Mouse (Mus musculus) kidney, embryonic 14.5 days (tissue): Measurements from ENCODE around the gene Armc7. TPM values are rescaled to one million over a fixed set of nuclear protein-coding genes. Genes with fewer than 3 reads are reported as not detected.
A peak's percentile ranks its signal among the peaks of the same experiment; 100 is the strongest.

Source experiments
- ATAC-seq: fragments of 200-750 bp; cut with Nextera tagmentation; 2 replicates; pipeline ENCODE4 v1.8.0; 2017; ENCODE audit warnings: moderate number of reproducible peaks, mild to moderate bottlenecking, moderate TSS enrichment, moderate library complexity; ENCODE audit not compliant: low FRiP score, low TSS enrichment
- H3K27ac ChIP-seq: fragments of 300-500 bp; sonication (generic); 2 replicates; pipeline ENCODE4 v1.5.1; 2014; ENCODE audit warnings: low read depth, mild to moderate bottlenecking, low read length, moderate library complexity, mixed read lengths
- H3K27me3 ChIP-seq: fragments of 300-500 bp; sonication (generic); 2 replicates; pipeline ENCODE4 v1.6.1; 2014; ENCODE audit warnings: mild to moderate bottlenecking, low read length; ENCODE audit not compliant: control insufficient read depth, insufficient read depth
- H3K36me3 ChIP-seq: fragments of 300-500 bp; sonication (generic); 2 replicates; pipeline ENCODE4 v1.6.1; 2014; ENCODE audit warnings: low read length, mixed read lengths; ENCODE audit not compliant: control insufficient read depth, insufficient read depth
- H3K4me1 ChIP-seq: fragments of 300-500 bp; sonication (generic); 2 replicates; pipeline ENCODE4 v1.6.1; 2014; ENCODE audit warnings: low read length, mixed read lengths; ENCODE audit not compliant: control insufficient read depth, insufficient read depth
- H3K4me2 ChIP-seq: fragments of 300-500 bp; sonication (generic); replicated peaks from 2 replicates; pipeline ENCODE4 v1.6.1; 2014; ENCODE audit warnings: low read depth, mild to moderate bottlenecking, low read length
- H3K4me3 ChIP-seq: fragments of 300-500 bp; sonication (generic); 2 replicates; pipeline ENCODE4 v1.5.1; 2014; ENCODE audit warnings: mild to moderate bottlenecking, low read length
- H3K9ac ChIP-seq: fragments of 300-500 bp; sonication (generic); 2 replicates; pipeline ENCODE4 v1.6.1; 2014; ENCODE audit warnings: low read depth, mild to moderate bottlenecking, low read length, moderate library complexity
- H3K9me3 ChIP-seq: fragments of 300-500 bp; sonication (generic); 2 replicates; pipeline ENCODE4 v1.6.1; 2016; ENCODE audit warnings: low read length; ENCODE audit not compliant: control insufficient read depth
- WGBS: fragments of 180-500 bp; shearing (Covaris S2); extraction: QIAGEN DNeasy Blood & Tissue Kit; methylation state at CpG from one replicate; pipeline ENCODE4 v1.1.7; 2014; 5-methylcytosine and 5-hydroxymethylcytosine counted together
- polyA plus RNA-seq: library from polyadenylated mRNA; unstranded; fragments of >200 nt; fragmentation: Nextera tagmentation; extraction: Ambion mirVana; gene quantifications from 2 replicates; pipeline ENCODE4 v1.2.1, GENCODE M21; 2014

The Armc7 gene
- polyA plus RNA-seq = 5.7 and 7.9 TPM in 2 replicates

DNA sequence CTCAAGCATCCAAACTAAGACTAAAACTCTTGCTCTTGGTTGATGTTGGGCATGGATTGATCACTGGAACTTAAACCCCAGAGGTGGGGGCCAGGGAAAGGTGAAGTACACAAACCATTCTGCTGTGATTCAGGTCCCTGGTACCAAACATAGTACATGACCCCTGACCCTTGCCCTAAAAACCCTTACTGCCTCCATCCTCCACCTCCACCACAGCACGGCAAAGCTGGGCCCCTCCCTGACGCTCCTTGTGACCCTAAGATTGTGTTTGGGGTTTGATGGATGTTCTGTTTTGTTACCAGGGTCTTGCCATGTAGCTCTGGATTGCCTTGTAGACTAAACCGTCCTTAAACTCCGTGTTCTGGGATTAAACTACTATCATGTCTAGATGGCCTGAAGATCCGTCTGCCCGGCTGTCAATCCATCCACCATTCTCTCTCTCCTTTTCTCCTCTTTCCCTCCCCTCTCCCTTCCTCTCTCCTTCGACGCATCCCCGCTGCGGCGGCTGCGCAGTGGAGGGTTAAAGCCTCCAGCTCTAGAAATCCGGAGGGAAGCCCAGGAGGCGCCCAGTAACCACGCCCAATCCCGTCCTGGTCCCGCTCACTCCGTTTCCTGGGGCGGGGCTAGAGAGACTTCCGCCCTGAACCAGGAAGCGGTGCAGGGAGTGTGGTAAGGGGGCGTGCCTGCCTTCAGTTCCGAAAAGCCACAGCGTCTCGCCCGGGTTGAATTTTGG, at the start of gene Armc7:
Gene Armc7, plus strand, starts transcription at position 643 of the 733 bp plus-strand sequence.
- H3K27me3 ChIP-seq = no peaks in the 10 kb centered on the region
- H3K36me3 ChIP-seq = peaks cover 8% of the 10 kb centered on the region; the same call in 1 of the 2 replicates
- peaks cover 26% of the 10 kb centered on the region for H3K4me1 ChIP-seq
- peak within 1 kb of the TSS; percentile 94 for H3K4me3 ChIP-seq
- peak within 1 kb of the TSS; percentile 78; the same call in 1 of the 2 replicates for H3K27ac ChIP-seq
- H3K9me3 ChIP-seq = no peaks in the 10 kb centered on the region
- H3K4me2 ChIP-seq = peak within 1 kb of the TSS; percentile 89
- peak; percentile 97 for ATAC-seq
- peak within 1 kb of the TSS; percentile 80 for H3K9ac ChIP-seq
- WGBS = under 1% methylated on average over 26 of the region's 26 CpGs

DNA sequence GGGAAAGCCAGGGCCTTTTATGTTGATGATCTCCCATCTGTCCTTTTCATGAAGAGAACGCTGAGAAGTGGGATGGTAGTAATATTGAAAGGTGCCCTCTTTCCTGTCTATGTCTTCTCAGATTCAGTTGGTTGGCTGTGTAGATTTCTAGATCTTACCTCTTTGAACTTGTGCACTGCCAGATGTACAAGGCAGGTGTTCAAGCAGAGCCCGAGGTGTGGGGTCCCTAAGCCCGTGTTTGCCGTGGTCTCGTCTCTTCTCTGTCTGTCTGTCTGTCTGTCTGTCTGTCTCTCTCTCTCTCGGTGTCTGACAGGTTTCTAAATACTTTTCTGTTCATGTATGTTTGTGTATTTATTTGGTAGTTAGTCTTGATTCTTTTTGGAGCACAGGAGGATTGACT, 49.8 kb upstream of the Armc7 start:
- Histone ChIP-seq H3K4me3 (no peak overlapping the region), H3K36me3 (peaks cover 67% of the 10 kb centered on the region), H3K27ac (no peak overlapping the region), H3K4me2 (no peak overlapping the region), H3K27me3 (no peaks in the 10 kb centered on the region), H3K4me1 (peaks cover 11% of the 10 kb centered on the region), H3K9ac (no peak overlapping the region), H3K9me3 (no peaks in the 10 kb centered on the region)
- whole genome bisulfite sequencing = 82% methylated on average over 6 of the region's 6 CpGs
- ATAC-seq = no peak

DNA sequence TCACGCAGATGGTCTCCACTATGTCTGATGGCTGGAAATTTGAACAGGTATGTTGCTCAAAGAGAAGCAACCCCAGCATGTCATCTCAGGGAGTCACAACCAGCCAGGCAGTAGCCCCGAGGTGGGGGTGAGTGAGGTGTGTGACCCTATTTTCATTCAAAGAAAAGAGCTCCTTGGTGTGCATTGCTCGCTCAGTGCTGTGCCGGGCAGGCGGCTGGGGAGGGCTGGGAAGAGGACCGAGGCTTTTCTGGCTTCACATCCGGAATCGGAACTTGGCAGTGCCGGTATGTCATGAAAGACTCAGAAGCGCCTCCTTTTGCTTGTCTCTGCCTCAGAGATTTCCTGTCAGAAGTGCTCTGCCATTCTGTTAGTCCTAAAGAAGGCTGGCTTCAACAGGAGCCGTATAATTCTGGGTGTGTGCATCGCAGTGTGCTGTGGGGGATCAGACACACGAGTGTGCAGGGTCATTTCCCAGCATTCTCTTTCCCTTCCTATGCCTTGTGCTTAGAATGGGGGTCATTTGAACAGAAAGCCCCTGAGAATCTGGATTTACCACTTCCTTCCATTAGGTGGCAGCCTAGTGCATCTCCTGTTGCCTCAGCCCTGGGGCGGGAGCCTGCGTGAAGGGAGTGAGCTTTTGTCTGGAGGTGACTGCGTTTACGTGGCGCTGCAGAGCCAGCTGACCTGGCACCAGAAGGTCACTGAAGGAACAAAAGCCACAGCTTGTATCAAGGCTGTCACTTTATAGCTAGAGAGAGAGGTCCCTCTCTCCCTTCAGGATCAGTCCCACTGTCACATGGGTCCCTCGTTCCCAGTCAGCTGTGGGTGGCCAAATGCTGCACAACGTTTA, 47.8 kb upstream of the Armc7 start:
- WGBS = 42% methylated on average over 20 of the region's 20 CpGs
- Histone ChIP-seq H3K4me2 (no peak overlapping the region), H3K4me3 (no peak overlapping the region), H3K4me1 (no peaks in the 10 kb centered on the region), H3K9ac (0 out of 2 replicates have a peak overlapping the region, but pooled peaks have one; percentile 14), H3K9me3 (no peaks in the 10 kb centered on the region), H3K27me3 (no peaks in the 10 kb centered on the region), H3K36me3 (peaks cover 77% of the 10 kb centered on the region), H3K27ac (peak overlapping the region; percentile 37)
- ATAC-seq = peak; percentile 73

DNA sequence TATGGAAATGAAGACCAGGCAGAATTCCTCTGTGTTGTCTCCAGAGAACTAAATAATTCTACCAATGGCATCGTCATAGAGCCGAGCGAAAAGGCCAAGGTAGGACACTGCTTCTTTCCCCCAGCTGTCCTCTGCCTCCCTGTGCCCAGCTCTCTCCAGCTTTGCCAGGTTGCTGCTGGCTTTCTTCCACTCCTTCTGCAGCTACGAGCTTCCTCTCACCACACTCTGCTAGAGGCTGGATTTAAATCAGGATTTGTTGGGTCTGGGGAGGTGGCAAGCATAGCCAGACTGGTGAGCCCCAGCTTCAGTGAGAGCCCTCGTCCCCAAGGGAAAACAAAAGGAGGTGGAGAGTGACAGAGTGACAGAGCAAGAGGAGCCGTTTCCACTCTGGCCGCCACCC, 46.2 kb upstream of the Armc7 start:
- Histone ChIP-seq H3K27ac (no peak overlapping the region), H3K4me1 (no peaks in the 10 kb centered on the region), H3K9me3 (no peaks in the 10 kb centered on the region), H3K36me3 (peaks cover 68% of the 10 kb centered on the region), H3K9ac (no peak overlapping the region), H3K4me3 (no peak overlapping the region), H3K27me3 (no peaks in the 10 kb centered on the region), H3K4me2 (no peak overlapping the region)
- 85% methylated on average over 7 of the region's 7 CpGs for WGBS
- no peak for ATAC-seq

DNA sequence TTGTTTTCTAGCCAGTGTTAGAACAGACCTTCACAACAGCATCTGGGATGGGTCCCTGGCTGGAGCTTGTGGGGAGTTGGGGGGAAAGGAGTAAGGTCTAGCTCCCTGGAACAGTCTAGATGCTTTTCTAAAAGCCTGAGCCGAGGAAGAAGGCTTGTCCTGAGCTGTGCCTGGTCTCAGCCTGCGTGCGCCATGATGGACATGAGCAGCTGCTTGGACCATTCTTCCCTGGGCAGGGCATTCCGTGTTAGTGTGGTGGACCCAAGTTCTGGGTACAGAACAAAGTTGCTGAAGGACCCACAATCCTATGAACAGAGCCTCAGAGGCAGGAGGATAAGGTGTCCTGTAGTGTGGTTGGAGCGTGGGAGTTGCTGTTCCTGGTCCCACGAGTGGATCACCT, 44.9 kb upstream of the Armc7 start:
- Histone ChIP-seq H3K4me3 (no peak overlapping the region), H3K9me3 (no peaks in the 10 kb centered on the region), H3K4me1 (0 out of 2 replicates have a peak, but pooled peaks cover 3% of the 10 kb centered on the region), H3K9ac (no peak overlapping the region), H3K27me3 (no peaks in the 10 kb centered on the region), H3K4me2 (no peak overlapping the region), H3K27ac (no peak overlapping the region), H3K36me3 (peaks cover 57% of the 10 kb centered on the region)
- 94% methylated on average over 6 of the region's 6 CpGs for WGBS
- no peak for ATAC-seq

DNA sequence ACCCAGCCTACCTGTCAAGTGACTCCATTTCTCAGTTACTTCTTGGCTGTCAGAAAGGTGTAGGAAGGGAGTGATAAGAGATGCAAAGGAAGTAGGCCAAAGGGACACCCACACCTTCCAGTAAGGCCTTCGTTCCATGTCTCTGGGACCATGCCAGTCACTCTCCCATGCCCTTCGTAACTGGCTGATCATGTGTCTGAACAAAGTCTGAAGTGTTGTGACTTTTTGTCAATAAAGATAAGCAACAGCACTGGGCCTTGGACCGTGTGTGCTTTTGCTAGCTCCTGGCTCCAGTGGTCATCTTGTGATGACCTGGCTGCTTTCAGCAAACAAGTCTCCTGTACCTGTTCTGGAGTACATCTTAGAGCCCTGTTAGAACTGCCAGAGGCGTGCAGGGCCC, 42.7 kb upstream of the Armc7 start:
- Histone ChIP-seq H3K4me1 (0 out of 2 replicates have a peak, but pooled peaks cover 6% of the 10 kb centered on the region), H3K36me3 (peaks cover 38% of the 10 kb centered on the region), H3K4me2 (no peak overlapping the region), H3K9ac (no peak overlapping the region), H3K27ac (no peak overlapping the region), H3K27me3 (no peaks in the 10 kb centered on the region), H3K9me3 (no peaks in the 10 kb centered on the region), H3K4me3 (no peak overlapping the region)
- ATAC-seq = no peak
- 87% methylated on average over 4 of the region's 4 CpGs for WGBS

DNA sequence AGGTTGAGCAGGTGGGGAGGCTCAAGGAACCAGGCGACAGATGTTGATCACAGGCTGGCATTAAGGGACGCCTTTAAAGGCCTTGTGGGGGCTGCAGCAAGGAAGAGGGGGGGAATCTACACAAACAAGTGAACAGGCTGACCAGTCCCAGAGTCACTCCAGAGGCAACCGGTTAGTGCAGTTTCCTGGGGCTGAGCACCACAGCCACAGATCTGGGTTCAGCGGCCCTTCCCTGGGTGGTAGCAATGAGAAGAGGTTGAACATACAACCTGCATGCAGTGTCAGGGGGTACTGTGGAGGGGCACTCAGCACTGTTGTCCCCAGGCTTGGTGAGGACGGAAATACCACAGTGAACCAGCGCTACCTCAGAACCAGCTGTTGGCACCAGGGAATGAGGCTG, 42.1 kb upstream of the Armc7 start:
- Histone ChIP-seq H3K36me3 (peaks cover 38% of the 10 kb centered on the region), H3K27me3 (no peaks in the 10 kb centered on the region), H3K4me1 (0 out of 2 replicates have a peak, but pooled peaks cover 6% of the 10 kb centered on the region), H3K4me3 (no peak overlapping the region), H3K9me3 (no peaks in the 10 kb centered on the region), H3K9ac (no peak overlapping the region), H3K4me2 (no peak overlapping the region), H3K27ac (no peak overlapping the region)
- ATAC-seq = no peak
- 76% methylated on average over 6 of the region's 6 CpGs for WGBS

DNA sequence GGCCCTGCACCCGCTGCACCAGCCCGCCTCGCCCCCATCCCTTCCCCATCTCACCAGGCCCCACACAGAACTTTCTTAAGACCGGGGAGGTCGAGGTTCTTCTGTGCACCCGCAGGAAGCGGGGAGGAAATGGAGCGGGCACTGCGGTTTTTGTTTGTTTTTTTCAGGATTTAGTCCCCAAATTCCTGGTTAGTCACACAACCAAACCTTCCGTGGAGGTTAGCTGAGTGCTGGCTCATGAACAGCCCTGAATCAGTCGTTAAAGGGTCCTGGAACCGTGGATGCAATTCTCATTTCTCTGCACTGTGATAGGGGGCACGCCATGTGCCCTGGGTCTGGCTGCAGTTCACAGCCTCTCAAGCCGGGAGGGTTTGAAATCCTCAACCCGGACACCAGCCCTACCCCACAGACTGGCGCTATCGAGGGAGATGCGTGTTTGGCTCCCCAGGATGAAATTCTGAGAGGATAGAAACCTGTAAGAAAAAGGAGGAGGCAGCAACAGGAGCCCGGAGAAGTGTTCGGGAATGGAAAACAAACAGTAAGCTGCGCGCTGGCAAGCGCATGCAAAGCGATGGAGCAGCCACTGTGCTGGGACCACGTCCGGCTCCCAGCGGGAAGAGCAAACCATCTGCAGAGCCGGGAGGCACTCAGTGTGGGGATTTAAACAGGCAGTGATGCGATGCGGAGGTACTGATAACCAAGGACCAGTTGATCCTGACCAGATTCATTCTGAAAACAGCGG, 39.7 kb upstream of the Armc7 start:
- peak overlapping the region; percentile 19; the same call in 1 of the 2 replicates for H3K4me3 ChIP-seq
- no peaks in the 10 kb centered on the region for H3K27me3 ChIP-seq
- H3K4me1 ChIP-seq = 0 out of 2 replicates have a peak, but pooled peaks cover 6% of the 10 kb centered on the region
- no peak overlapping the region for H3K27ac ChIP-seq
- 3% methylated on average over 31 of the region's 31 CpGs for WGBS
- H3K4me2 ChIP-seq = peak overlapping the region; percentile 41
- H3K36me3 ChIP-seq = peaks cover 16% of the 10 kb centered on the region
- H3K9me3 ChIP-seq = peaks cover 6% of the 10 kb centered on the region; the same call in 1 of the 2 replicates
- H3K9ac ChIP-seq = 0 out of 2 replicates have a peak overlapping the region, but pooled peaks have one; percentile 44
- 0 out of 2 replicates have a peak, but pooled peaks have one; percentile 58 for ATAC-seq
